Mouse (Mus musculus) neural tube, embryonic 14.5 days (tissue): ENCODE measurements around the gene Zfp982. TPM values are rescaled to one million over a fixed set of nuclear protein-coding genes. Genes with fewer than 3 reads are reported as not detected.
"Not testable (repeated sequence)": the region's sequence is repeated elsewhere in the genome, so short reads cannot be mapped to it uniquely, and the experiment has no call there.

Source experiments
- ATAC-seq: fragments of 200-750 bp; cut with Nextera tagmentation; 2 replicates; pipeline ENCODE4 v1.8.0; 2017; ENCODE audit warnings: low read depth, mild to moderate bottlenecking, moderate TSS enrichment, moderate library complexity
- H3K27ac ChIP-seq: fragments of 300-500 bp; sonication (generic); 2 replicates; pipeline ENCODE4 v1.5.1; 2014; ENCODE audit warnings: low read depth, mild to moderate bottlenecking, control low read depth, low read length, moderate library complexity, mixed read lengths
- H3K27me3 ChIP-seq: fragments of 300-500 bp; sonication (generic); 2 replicates; pipeline ENCODE4 v1.6.1; 2014; ENCODE audit warnings: low read length; ENCODE audit not compliant: control insufficient read depth, insufficient read depth
- H3K36me3 ChIP-seq: fragments of 300-500 bp; sonication (generic); 2 replicates; pipeline ENCODE4 v1.6.1; 2014; ENCODE audit warnings: low read length, mixed read lengths; ENCODE audit not compliant: control insufficient read depth, insufficient read depth
- H3K4me1 ChIP-seq: fragments of 300-500 bp; sonication (generic); 2 replicates; pipeline ENCODE4 v1.6.1; 2014; ENCODE audit warnings: low read length; ENCODE audit not compliant: control insufficient read depth, insufficient read depth
- H3K4me2 ChIP-seq: fragments of 300-500 bp; sonication (generic); 2 replicates; pipeline ENCODE4 v1.6.1; 2014; ENCODE audit warnings: mild to moderate bottlenecking, low read depth, low read length, control low read depth
- H3K4me3 ChIP-seq: fragments of 300-500 bp; sonication (generic); 2 replicates; pipeline ENCODE4 v1.5.1; 2014; ENCODE audit warnings: low read depth, low read length, control low read depth, mixed read lengths
- H3K9ac ChIP-seq: fragments of 300-500 bp; sonication (generic); replicated peaks from 2 replicates; pipeline ENCODE4 v1.6.1; 2014; ENCODE audit warnings: low read depth, mild to moderate bottlenecking, control low read depth, low read length, mixed read lengths
- H3K9me3 ChIP-seq: fragments of 300-500 bp; sonication (generic); 2 replicates; pipeline ENCODE4 v1.6.1; 2016; ENCODE audit warnings: low read length; ENCODE audit not compliant: control insufficient read depth
- WGBS: fragments of 180-500 bp; shearing (Covaris S2); extraction: QIAGEN DNeasy Blood & Tissue Kit; methylation state at CpG from one replicate; pipeline ENCODE4 v1.1.7; 2014; 5-methylcytosine and 5-hydroxymethylcytosine counted together
- polyA plus RNA-seq: library from polyadenylated mRNA; unstranded; fragments of >200 nt; fragmentation: Nextera tagmentation; extraction: Ambion mirVana; gene quantifications from 2 replicates; pipeline ENCODE4 v1.2.1, GENCODE M21; 2014

Gene Zfp982
- polyA plus RNA-seq, 1 experiment from 2014 or later: 8.8 TPM

DNA sequence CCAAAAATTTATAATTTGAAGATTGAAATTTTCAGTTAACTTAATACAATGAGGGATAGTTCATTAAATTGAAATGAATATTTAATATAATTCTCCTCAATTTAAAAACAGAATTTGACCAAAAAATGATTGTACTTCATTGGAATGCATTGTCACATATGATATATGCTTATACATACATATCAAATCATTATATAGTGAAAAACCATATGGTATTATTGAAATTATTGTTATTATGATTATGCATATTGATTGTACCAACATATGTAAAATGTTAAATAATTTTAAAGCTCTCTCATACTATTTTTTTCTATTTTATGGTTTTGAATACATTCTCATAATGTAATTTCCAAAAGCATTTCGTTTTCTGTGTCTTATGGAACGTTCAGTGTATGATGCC is 17.0 kb downstream of the Zfp982 start:
- Histone ChIP-seq H3K36me3 (no peaks in the 10 kb centered on the region), H3K9ac (no peak overlapping the region), H3K27me3 (no peaks in the 10 kb centered on the region), H3K4me3 (no peak overlapping the region), H3K27ac (no peak overlapping the region), H3K4me2 (no peak overlapping the region), H3K4me1 (no peaks in the 10 kb centered on the region), H3K9me3 (peaks cover 9% of the 10 kb centered on the region)
- 89% methylated on average over 2 of the region's 2 CpGs for WGBS
- ATAC-seq: no peak

DNA sequence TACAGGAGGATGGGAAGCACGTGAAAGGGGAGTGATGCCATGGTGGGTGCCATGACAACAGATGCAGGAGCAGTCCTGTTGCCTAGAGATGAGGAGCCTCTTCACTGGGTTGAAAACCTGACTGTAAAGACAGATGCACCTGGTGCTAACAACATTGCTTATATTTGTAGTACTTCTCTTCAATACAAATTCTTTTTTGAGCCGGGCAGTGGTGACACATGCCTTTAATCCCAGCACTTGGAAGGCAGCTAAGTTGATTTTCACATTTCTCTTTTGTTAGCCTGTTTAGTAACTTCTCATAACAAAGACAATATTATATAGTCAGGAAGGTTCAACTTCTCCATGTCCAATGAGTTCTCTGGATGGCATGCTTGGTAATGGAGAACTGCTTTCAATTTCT is 26.8 kb downstream of the Zfp982 start:
- Histone ChIP-seq H3K4me2 (no peak overlapping the region), H3K27me3 (no peaks in the 10 kb centered on the region), H3K9ac (no peak overlapping the region), H3K4me3 (no peak overlapping the region), H3K4me1 (no peaks in the 10 kb centered on the region), H3K27ac (no peak overlapping the region), H3K36me3 (no peaks in the 10 kb centered on the region), H3K9me3 (peaks cover 55% of the 10 kb centered on the region)
- no peak for ATAC-seq
- 76% methylated on average over 2 of the region's 2 CpGs for WGBS

DNA sequence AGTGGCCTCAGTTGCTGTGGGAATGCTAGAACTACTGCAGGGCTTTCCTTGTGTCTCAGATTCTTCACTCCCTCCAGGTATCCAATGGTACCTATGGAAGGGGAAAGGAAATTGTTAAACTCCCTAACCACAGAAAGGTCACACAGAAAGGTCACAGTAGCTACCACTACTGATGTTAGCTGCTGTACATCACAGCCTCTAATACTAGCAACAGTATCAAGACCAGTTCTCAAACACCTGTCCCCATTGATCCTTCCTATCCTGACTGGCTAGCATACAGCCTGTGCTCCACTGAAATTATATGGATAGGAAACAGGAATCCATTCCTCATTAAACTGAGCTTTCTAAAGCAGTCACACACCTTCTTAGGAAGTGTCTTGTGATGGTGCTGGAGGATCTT is 27.9 kb downstream of the Zfp982 start:
- no peak overlapping the region for H3K4me3 ChIP-seq
- no peak overlapping the region for H3K9ac ChIP-seq
- H3K9me3 ChIP-seq: peaks cover 57% of the 10 kb centered on the region
- H3K27me3 ChIP-seq: no peaks in the 10 kb centered on the region
- no peaks in the 10 kb centered on the region for H3K4me1 ChIP-seq
- no peak overlapping the region for H3K4me2 ChIP-seq
- H3K36me3 ChIP-seq: no peaks in the 10 kb centered on the region
- H3K27ac ChIP-seq: no peak overlapping the region
- no peak for ATAC-seq

DNA sequence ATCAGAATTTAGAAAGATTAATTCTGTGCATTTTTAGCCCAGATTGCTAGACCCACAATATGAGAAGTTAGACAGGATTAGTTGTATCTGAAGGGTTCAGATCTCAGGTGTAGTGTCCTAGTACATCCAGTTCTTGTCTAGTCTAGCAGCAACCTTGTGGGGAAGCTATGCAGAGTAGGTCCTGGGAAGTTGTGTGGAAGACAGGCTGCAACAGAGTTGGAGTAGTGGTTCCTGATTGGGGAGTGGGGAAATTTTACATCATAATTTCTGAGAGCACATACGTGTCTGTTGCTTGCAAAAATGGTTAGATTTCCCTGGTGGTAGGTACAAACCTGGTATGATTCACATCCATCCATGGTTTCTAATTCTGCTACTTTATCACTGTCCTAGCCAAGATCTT is 32.9 kb downstream of the Zfp982 start:
- Histone ChIP-seq H3K4me2 (no peak overlapping the region), H3K9ac (no peak overlapping the region), H3K36me3 (no peaks in the 10 kb centered on the region), H3K9me3 (peaks cover 43% of the 10 kb centered on the region), H3K27ac (no peak overlapping the region), H3K4me1 (no peaks in the 10 kb centered on the region), H3K27me3 (no peaks in the 10 kb centered on the region), H3K4me3 (no peak overlapping the region)
- ATAC-seq: no peak
- 82% methylated on average over 1 of the region's 1 CpGs for WGBS

DNA sequence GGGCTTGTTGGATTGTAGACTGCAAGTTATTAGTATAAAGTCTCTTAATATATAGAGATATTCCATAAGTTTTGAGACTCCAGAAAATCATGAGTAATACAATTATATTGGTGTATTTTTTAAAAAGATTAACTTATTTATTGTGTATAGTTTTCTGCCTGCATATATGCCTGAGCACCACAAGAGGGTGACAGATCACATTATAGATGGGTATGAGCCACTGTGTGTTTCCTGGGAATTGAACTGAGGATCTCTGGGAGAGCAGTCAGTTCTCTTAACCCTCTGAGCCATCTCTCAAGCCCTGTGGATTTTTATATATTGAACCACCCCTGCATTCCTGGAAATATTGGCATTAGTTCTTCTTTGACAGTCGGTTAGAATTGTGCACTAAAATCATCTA is 38.1 kb downstream of the Zfp982 start:
- H3K9ac ChIP-seq: no peak overlapping the region
- peaks cover 18% of the 10 kb centered on the region for H3K9me3 ChIP-seq
- H3K4me2 ChIP-seq: no peak overlapping the region
- no peaks in the 10 kb centered on the region for H3K36me3 ChIP-seq
- H3K27ac ChIP-seq: no peak overlapping the region
- WGBS: 91% methylated on average over 1 of the region's 1 CpGs
- H3K4me3 ChIP-seq: no peak overlapping the region
- no peaks in the 10 kb centered on the region for H3K27me3 ChIP-seq
- H3K4me1 ChIP-seq: no peaks in the 10 kb centered on the region
- no peak for ATAC-seq

DNA sequence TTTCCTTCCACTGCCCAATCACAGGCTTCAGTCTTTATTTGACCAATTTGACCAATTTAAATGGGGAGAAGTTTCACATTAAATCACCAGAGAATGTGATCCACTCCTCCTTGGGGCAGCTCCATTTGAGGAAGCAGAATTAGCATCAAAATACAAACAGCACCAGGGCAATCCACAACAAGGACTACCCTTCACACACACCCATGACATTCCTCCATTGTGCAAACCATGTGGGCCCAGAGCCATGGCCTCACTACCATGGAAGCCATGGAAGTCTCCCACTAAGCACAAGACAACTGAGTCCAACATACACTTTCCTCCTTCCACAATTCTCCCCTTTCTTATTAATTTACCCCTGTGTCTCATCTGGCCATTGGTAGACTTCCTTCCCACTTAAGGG is 43.7 kb downstream of the Zfp982 start:
- not testable (repeated sequence) for H3K4me2 ChIP-seq, ATAC-seq, H3K4me1 ChIP-seq, H3K36me3 ChIP-seq, H3K27me3 ChIP-seq, H3K4me3 ChIP-seq, H3K27ac ChIP-seq, H3K9ac ChIP-seq
- H3K9me3 ChIP-seq: peaks cover 14% of the 10 kb centered on the region

DNA sequence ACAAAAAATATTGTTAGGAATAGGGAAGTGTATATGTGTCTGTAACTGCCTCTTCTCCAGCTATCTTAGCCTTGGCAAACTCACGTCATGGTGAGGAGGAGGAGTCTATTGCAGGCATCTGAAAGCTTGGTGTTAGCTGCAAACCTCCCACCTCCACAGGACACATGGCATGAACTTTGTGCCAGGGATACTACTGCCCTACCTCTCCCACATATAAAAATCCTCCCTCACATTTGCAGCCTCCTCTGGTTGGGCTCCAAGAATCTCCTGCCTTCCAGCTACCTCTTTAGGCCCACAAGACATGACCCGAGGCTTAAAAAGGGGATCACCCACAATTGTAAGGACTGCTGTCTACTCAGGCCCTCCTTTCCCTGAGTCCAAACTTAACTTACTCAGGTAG is 45.5 kb downstream of the Zfp982 start:
- H3K9me3 ChIP-seq: peaks cover 15% of the 10 kb centered on the region
- no peaks in the 10 kb centered on the region for H3K36me3 ChIP-seq
- no peaks in the 10 kb centered on the region for H3K4me1 ChIP-seq
- no peak overlapping the region for H3K4me2 ChIP-seq
- H3K27me3 ChIP-seq: no peaks in the 10 kb centered on the region
- H3K4me3 ChIP-seq: no peak overlapping the region
- no peak overlapping the region for H3K9ac ChIP-seq
- WGBS: 84% methylated on average over 2 of the region's 2 CpGs
- ATAC-seq: no peak
- H3K27ac ChIP-seq: no peak overlapping the region

DNA sequence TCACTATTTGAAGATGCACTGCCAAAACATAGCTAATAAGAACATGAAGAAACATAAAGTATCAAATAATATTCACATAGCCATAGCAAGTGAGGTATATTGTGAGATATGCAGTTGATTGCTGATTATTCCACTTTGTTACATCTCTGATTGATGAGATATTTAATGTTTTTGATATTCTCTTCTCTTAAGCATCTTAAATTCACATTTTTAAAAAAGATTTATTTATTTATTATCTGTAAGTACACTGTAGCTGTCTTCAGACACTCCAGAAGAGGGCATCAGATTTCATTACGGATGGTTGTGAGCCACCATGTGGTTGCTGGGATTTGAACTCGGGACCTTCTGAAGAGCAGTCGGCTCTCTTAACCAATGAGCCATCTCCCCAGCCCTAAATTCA is 47.7 kb downstream of the Zfp982 start, which contains the start of gene Gm16503:
Gm16503 (plus strand) TSS at position 301 of the 400 bp plus-strand sequence.
- not testable (repeated sequence) for ATAC-seq, H3K27ac ChIP-seq
- H3K9me3 ChIP-seq: peaks cover 15% of the 10 kb centered on the region

DNA sequence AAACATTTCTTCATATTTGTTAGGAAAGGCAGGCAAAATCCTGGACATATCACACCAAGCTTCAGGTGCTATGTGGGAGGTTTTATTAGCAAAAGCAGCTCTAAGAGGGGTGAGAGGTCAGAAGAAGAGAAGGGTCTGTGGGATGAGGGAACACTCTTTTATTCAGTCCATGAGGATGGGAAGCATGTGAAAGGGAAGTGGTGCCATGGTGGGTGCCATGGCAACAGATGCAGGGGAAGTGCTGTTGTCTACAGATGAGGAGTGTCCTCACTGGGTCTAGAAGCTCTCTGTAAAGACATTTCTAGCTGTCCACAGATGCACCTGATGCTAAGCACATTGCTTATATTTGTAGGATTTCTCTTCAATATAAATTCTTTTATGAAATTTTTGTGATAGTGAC is 48.9 kb downstream of the Zfp982 start:
- H3K36me3 ChIP-seq: no peaks in the 10 kb centered on the region
- no peak overlapping the region for H3K4me2 ChIP-seq
- no peaks in the 10 kb centered on the region for H3K27me3 ChIP-seq
- peaks cover 15% of the 10 kb centered on the region for H3K9me3 ChIP-seq
- no peaks in the 10 kb centered on the region for H3K4me1 ChIP-seq
- no peak overlapping the region for H3K27ac ChIP-seq
- no peak overlapping the region for H3K9ac ChIP-seq
- ATAC-seq: no peak
- H3K4me3 ChIP-seq: no peak overlapping the region

More for the DNA sequence above, 47.7 kb downstream of the Zfp982 start, which contains the start of gene Gm16503:
- WGBS: 94% methylated on average over 3 of the region's 3 CpGs
- not testable (repeated sequence) for H3K4me1 ChIP-seq, H3K4me3 ChIP-seq, H3K27me3 ChIP-seq, H3K4me2 ChIP-seq, H3K9ac ChIP-seq, H3K36me3 ChIP-seq

DNA sequence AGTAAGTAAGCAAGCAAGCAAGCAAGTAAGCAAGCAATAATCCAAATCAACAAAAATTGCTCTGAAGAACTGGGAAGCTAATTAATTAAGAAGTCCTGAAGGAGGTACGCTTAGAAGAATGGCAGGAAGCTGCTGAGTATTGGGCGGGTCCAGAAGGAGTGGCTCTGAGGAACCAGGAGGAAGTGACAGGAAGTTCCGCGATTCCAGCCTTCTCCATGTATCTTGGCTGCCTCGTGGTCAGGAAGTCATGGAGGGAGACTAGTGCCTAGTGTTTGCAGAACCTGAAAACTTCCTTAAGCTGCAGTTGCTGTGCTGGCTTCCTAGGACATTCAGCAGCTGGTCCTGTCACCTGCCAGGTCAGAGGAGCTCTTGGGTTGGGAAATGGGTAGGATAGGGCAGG is 60.9 kb downstream of the Zfp982 start, which contains the start of gene Zfp985:
Zfp985 (plus strand) TSS at position 207 of the 400 bp plus-strand sequence.
- not testable (repeated sequence) for H3K4me1 ChIP-seq, H3K4me2 ChIP-seq
- 85% methylated on average over 5 of the region's 5 CpGs for WGBS

More for the DNA sequence above, 60.9 kb downstream of the Zfp982 start, which contains the start of gene Zfp985:
- H3K9me3 ChIP-seq, H3K4me3 ChIP-seq, H3K9ac ChIP-seq, H3K27me3 ChIP-seq, H3K36me3 ChIP-seq, H3K27ac ChIP-seq, ATAC-seq: not testable (repeated sequence)
